Mouse (Mus musculus): ENCODE data around the gene Slamf9.

Gene Slamf9

GRCm38 (mm10) chr1:172462534-172462933, 12.6 kb upstream of the Slamf9 start:
- peak; percentile 7 for DNase-seq (ENCODE audit: low read depth)

- DNase-seq (ENCODE audit: low read depth): no peak
Observed at GRCm38 (mm10) chr1:172463387-172464333, 11.5 kb upstream of the Slamf9 start.

GRCm38 (mm10) chr1:172468301-172468877, 6.8 kb upstream of the Slamf9 start:
- no peak for DNase-seq (ENCODE audit: low read depth)

GRCm38 (mm10) chr1:172469373-172469772, 5.8 kb upstream of the Slamf9 start:
- no peak for DNase-seq (ENCODE audit: low read depth)

- DNase-seq (ENCODE audit: low read depth): no peak
Observed at GRCm38 (mm10) chr1:172469810-172470448, 5.2 kb upstream of the Slamf9 start.

GRCm38 (mm10) chr1:172472909-172473308, 2.2 kb upstream of the Slamf9 start:
- DNase-seq (ENCODE audit: low read depth): no peak

GRCm38 (mm10) chr1:172474196-172474595, 962 bp upstream of the Slamf9 start:
- no peak for DNase-seq (ENCODE audit: low read depth)

- no peak for DNase-seq (ENCODE audit: low read depth)
Observed at GRCm38 (mm10) chr1:172478020-172478419, 2.9 kb downstream of the Slamf9 start.

GRCm38 (mm10) chr1:172480376-172480775, 5.2 kb downstream of the Slamf9 start:
- DNase-seq (ENCODE audit: low read depth): no peak

- no peak for DNase-seq (ENCODE audit: low read depth)
Observed at GRCm38 (mm10) chr1:172481111-172481510, 6.0 kb downstream of the Slamf9 start.

GRCm38 (mm10) chr1:172481540-172482280, 6.6 kb downstream of the Slamf9 start, which contains the start of gene Igsf9:
Gene Igsf9, plus strand, starts transcription at chr1:172481788.
- peak; percentile 84 for DNase-seq (ENCODE audit: low read depth)

- no peak for DNase-seq (ENCODE audit: low read depth)
Observed at GRCm38 (mm10) chr1:172482518-172483360, 7.6 kb downstream of the Slamf9 start.

GRCm38 (mm10) chr1:172483361-172483660, 8.2 kb downstream of the Slamf9 start:
- no peak for DNase-seq (ENCODE audit: low read depth)

GRCm38 (mm10) chr1:172484236-172484635, 9.1 kb downstream of the Slamf9 start:
- DNase-seq (ENCODE audit: low read depth): no peak

GRCm38 (mm10) chr1:172484671-172485070, 9.5 kb downstream of the Slamf9 start:
- DNase-seq (ENCODE audit: low read depth): no peak

- no peak for DNase-seq (ENCODE audit: low read depth)
Observed at GRCm38 (mm10) chr1:172485821-172486220, 10.7 kb downstream of the Slamf9 start.

- DNase-seq (ENCODE audit: low read depth): no peak
Observed at GRCm38 (mm10) chr1:172486236-172486635, 11.1 kb downstream of the Slamf9 start.

- no peak for DNase-seq (ENCODE audit: low read depth)
Observed at GRCm38 (mm10) chr1:172486651-172487050, 11.5 kb downstream of the Slamf9 start.

- no peak for DNase-seq (ENCODE audit: low read depth)
Observed at GRCm38 (mm10) chr1:172487859-172488258, 12.7 kb downstream of the Slamf9 start.

- no peak for DNase-seq (ENCODE audit: low read depth)
Observed at GRCm38 (mm10) chr1:172488831-172489230, 13.7 kb downstream of the Slamf9 start.

GRCm38 (mm10) chr1:172489585-172490250, 14.6 kb downstream of the Slamf9 start:
- no peak for DNase-seq (ENCODE audit: low read depth)

Data from NIH3T3 (cell line).